Mouse (Mus musculus): ENCODE results near the gene Ppp4c.
A peak's percentile ranks its signal among the peaks of the same experiment; 100 is the strongest.

The Ppp4c gene

GRCm38 (mm10) chr7:126791851-126792720 is at the start of gene Ppp4c:
Gene Ppp4c (minus strand): TSS chr7:126792496.
- DNase-seq: peak; percentile 98

DNA sequence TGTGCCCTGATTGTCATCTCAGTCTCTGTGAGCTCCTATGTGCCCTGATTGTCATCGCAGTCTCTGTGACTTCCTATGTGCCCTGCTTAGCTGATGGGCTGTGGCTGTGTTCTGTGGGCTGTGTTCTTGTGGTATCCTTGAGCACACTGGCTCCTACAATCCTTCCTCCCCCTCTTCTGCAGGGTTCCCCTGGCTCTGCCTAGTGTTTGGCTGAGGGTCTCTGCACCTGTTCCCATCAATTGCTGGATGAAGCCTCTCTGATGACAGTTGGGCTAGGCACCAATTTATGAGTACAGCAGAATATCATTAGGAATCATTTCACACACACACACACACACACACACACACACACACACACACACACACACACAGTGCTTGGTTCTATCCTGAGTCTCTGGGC is 41.0 kb upstream of the Ppp4c start:
- no peak for DNase-seq

- peak; percentile 88 for DNase-seq
Measured at GRCm38 (mm10) chr7:126832036-126832598, 39.8 kb upstream of the Ppp4c start.

GRCm38 (mm10) chr7:126831539-126831938 is 39.2 kb upstream of the Ppp4c start, which contains the start of gene 4930451I11Rik:
Gene 4930451I11Rik (minus strand): TSS chr7:126831639.
- no peak for DNase-seq

- DNase-seq: no peak
Measured at GRCm38 (mm10) chr7:126825952-126826351, 33.7 kb upstream of the Ppp4c start.

DNA sequence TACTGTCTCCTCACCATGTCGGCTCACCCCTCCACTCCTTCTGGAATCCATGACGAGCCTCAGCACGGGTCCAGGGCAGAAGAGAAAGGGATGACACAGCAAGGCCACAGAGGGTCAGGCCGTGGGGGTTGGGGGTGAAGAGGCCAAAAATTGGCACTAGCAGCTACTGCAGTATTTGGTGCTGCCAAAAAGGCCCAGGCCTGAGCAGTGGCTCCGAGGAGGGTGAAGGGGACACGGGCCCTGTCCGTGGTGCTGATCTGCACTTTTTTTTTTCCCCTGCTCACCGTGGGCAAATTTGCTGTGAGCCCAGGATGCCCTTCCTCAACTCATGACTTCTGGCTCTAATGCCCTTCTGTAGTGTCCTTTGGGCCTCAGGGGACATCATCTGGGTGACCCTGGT is 33.1 kb upstream of the Ppp4c start:
- DNase-seq: no peak

- DNase-seq: no peak
Measured at GRCm38 (mm10) chr7:126823940-126824339, 31.6 kb upstream of the Ppp4c start.

DNA sequence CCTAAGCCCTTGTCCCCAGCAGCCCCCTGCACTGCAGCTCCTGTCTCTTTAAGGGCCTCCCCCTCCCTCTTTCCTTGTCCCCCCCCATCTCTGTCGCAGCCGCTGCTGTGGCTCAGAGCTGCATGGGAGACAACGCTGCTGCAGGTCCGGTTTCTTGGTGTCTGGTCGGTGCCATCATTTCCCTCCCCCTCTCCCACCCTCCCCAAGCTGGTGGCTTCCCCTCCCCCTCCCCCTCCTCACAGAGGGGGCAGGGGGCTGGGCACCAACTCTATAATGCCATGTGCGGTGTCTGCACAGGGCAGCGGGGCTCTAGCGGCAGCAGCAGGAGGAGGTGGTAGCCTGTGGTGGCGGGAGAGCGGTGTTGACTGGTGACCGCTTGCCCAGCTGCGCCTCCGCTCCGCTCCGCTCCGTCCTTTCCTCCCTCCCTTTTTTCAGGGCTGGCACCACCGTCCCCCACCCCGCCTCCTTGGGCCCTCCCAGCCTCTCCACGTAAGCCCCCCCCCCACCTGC is 31.0 kb upstream of the Ppp4c start:
- no peak for DNase-seq

DNA sequence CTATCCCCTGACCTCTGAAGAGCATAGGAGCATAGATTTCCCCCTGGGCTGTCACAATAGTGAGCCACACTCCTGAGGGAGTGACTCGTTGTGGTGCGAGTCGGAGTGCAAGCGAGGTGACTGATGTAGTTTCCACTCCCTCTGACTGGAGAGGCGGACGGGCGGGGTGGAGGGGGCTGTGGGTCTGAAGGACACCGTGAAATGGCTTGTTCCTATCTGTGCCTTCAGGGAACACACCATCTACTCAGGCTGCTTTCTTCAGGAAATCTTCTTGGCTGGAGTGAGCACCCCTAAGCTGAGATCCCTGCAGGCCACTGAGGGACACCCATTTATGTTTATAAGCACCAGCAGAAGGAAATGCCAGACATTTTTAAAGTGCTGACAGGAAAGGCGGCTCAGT is 30.4 kb upstream of the Ppp4c start:
- DNase-seq: no peak

GRCm38 (mm10) chr7:126821835-126822511 is 29.7 kb upstream of the Ppp4c start:
- DNase-seq: peak; percentile 82

DNA sequence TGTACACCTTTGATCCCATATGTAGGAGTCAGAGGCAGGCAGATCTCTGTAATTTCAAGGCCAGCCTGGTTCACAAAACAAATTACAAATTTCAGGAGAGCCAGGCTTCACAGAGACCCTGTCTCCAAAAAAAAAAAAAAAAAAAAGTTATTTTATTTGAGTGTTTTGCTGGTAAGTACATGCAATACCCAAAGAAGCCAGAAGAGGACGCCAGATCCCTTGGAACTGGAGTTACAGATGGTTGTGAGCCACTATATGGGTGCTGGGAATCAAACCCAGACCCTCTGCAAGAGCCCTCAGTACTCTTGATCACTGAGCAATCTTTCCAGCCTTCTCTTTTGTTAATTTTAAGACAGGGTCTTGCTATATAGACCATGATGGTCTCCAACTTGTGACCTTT is 26.5 kb upstream of the Ppp4c start:
- no peak for DNase-seq

DNA sequence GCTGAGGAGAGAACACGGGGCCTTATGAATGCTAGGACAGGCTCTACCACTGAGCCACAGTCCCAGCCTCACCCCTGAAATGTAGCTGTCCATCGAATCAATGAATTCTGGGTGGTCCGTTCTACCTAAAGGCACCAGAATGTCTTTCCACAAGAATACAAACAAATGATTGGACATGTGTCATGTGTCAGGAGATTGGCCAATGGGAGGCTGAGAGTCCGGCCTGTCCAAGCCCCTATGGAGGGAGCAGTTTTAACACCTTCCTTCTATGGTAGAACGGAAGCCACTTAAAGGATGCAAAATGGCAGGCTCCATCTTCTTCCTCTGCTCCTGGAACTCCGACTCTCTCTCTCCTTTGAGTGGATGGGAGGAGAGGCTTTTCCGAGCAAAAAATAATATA is 25.3 kb upstream of the Ppp4c start:
- no peak for DNase-seq

GRCm38 (mm10) chr7:126816494-126816893 is 24.2 kb upstream of the Ppp4c start:
- no peak for DNase-seq

GRCm38 (mm10) chr7:126815726-126816222 is 23.5 kb upstream of the Ppp4c start:
- DNase-seq: no peak

DNA sequence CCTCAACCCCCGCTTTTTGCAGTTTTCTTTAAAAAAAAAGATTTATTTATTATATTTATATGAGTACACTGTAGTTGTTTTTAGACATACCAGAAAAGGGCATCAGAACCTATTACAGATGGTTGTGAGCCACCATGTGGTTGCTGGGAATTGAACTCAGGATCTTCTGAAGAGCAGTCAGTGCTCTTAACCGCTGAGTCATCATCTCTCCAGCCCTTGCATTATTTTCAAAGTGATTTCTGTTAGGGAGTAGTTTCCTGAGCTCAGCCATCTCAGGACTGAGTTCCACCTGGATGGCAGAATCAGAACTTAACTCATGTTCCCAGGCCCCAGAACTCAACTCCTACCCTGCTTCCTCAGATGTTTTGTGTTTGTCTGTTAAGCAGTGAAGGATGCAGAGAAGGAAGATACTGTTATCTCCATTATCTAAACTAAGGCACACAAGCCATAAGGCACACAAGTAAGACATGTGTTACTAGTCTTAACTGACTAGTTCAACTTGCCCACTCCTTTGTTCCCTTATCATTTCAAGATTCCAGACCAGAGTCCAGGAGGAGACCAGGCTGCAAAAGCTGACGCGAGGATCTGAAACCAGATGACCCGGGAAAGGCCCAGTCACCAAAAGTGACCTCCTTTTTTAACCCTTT is 17.6 kb upstream of the Ppp4c start:
- DNase-seq: no peak

DNA sequence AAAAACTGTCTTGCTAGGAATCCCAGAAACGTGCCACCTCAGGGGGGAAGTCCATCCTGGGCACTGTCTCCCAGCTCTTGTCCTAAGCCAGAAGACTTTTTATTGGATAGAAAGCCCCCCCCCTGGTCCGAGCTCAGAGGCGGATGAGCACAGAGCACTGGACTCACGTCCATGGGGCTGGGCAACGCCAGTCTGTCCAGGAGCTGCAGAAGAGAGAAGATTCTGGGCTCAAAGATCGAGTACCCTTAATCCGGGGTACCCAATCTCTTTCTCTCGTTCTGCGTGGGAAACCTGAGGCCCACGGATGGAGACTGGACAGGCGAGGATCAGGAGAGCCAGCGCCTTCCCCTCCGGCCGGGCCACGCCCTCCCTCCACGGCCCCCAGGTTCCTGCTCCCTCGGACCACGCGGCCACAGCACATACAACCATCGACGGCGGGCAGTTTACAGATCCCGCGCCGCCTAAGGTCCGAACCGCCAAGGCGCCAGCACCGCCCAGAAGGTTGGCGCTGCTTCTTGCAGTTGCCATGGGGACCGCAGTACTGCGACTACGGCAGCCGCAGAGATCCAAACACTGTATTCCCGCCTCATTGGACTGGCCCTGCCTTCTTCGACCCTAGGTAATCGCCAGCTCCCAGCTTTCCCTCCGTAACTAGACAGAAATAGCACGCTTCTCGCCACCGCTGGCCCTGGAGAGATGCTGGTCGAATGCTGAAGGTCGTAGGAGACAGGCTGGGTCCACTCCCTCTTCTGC is 16.6 kb upstream of the Ppp4c start:
- peak; percentile 94 for DNase-seq

GRCm38 (mm10) chr7:126807405-126807804 is 15.1 kb upstream of the Ppp4c start:
- no peak for DNase-seq

DNA sequence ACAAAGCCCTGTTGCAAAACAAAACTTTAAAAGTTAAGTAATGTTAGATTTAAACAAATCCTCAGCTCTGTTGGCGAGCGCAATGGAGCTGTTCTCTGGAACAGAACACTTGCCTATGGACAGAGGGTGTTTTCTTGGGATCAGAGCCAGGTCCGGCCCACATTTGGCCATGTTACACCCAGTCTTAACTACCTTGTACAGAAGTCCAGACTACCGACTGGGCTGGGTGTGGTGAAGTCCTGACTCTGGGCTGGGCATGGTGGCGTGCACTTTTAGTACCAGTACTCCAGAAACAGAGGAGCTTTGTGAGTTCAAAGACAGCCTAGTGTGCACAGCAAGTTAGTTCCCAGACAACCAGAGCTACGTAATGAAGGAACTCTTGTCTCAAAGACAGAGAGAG is 14.7 kb upstream of the Ppp4c start:
- peak; percentile 72 for DNase-seq

DNA sequence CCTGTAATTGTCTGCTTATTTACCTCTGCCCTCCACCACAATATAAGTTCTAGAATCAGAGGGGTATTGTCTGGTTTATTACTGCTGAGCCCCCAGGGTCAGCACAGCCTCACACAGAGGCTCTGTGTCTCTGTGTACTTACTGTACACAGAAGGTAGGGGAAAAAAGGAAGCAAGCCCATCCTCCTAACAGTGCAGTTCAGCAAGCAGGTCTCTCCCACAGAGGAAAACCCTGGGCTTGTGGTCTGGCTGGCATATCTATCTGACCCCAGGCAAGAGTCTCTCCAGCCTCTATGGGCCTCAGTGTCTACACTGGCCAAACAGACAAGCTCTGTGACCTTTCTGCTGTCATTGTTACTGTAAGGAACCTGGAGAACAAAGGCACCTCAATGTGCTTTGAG is 11.5 kb upstream of the Ppp4c start:
- DNase-seq: no peak

DNA sequence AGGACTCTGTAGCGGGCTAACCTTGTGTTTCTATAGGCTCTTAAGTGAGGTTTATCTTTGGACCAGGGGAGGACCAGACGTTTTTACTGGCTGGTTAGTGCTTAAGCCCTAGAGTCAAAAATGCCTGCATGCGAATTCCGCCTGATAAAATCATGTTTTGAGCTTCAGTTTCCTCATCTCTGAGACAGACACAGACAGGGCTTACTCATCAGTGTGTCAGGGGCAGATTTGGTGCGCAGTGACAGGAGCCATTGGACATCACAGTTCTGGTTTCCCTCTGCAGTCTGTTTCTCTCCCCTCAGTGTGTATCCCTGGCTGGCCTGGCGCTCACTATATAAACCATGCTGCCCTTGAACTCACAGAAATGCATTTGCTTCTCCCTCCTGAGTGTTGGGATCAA is 10.9 kb upstream of the Ppp4c start:
- no peak for DNase-seq

DNA sequence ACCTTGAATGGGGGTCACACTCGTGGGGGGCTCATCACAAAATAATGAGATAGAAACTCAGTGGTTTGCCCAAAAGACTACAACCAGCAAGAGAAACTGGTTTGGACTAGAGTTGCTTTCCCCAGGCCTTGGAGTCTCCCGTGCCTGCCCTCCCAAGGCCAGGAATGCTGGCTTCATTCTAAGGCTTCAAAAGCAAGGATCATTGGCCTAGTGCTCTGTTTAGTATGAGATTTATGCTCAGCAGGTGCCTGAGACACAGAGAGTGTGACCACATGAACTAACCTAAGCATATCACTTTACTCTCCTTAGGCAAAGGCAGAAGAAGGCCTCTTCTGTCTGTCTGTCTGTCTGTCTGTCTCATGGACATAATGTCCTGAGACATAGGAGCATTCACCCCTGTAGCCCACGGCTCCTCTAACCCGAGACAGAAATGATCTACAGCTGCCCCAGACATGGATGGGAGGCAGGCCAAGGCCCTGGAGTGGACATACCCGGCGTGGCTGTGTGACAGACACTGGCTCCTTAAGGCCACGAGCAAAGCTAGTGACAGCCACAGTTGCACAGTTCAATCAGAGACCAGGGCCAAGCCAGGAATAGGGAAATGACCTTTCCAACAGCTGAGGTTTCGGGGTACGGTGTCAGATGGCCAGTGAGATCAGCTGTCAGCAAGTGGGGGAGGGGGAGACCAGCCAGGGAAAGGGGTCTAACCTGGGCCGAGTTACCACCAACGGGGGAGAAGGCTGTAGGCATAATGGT is 10.0 kb upstream of the Ppp4c start:
- no peak for DNase-seq
